Mouse (Mus musculus) liver, embryonic 14.5 days (tissue): ENCODE measurements around the gene Txndc15. TPM values are rescaled to one million over a fixed set of nuclear protein-coding genes. Genes with fewer than 3 reads are reported as not detected.
A peak's percentile ranks its signal among the peaks of the same experiment; 100 is the strongest.

Experiments
- ATAC-seq: fragments of 200-750 bp; cut with Nextera tagmentation; 2 replicates; pipeline ENCODE4 v1.8.0; 2017; ENCODE audit warnings: moderate number of reproducible peaks, mild to moderate bottlenecking, moderate library complexity; ENCODE audit not compliant: insufficient read depth
- DNase-seq, 3 experiments: peaks; one replicate each; pipeline ENCODE4 v3.0.0-alpha.2; 2012 to 2013; ENCODE audit warnings: low read depth in 3 of 3, low spot score in 3 of 3
- H3K27ac ChIP-seq: fragments of 300-500 bp; sonication (generic); 2 replicates; pipeline ENCODE4 v1.5.1; 2014; ENCODE audit warnings: moderate library complexity, mild to moderate bottlenecking, control low read depth, inconsistent platforms
- H3K27me3 ChIP-seq: fragments of 300-500 bp; sonication (generic); 2 replicates; pipeline ENCODE4 v1.6.1; 2014; ENCODE audit warnings: mild to moderate bottlenecking, low read length, moderate library complexity; ENCODE audit not compliant: control insufficient read depth, insufficient read depth
- H3K36me3 ChIP-seq: fragments of 300-500 bp; sonication (generic); replicated peaks from 2 replicates; pipeline ENCODE4 v1.6.1; 2014; ENCODE audit warnings: low read depth; ENCODE audit not compliant: control insufficient read depth, insufficient read depth
- H3K4me1 ChIP-seq, 2 experiments: fragments of 200-500 bp in 1 of 2; fragments of 300-500 bp in 1 of 2; sonication (generic) in 1 of 2; replicated peaks; 2 replicates each; pipeline ENCODE4 v1.6.1; 2012 to 2014; ENCODE audit warnings: antibody characterized with exemption in 1 of 2, inconsistent platforms in 1 of 2, low read length in 1 of 2; ENCODE audit not compliant: control insufficient read depth in 2 of 2, insufficient read depth in 2 of 2
- H3K4me2 ChIP-seq: fragments of 300-500 bp; sonication (generic); 2 replicates; pipeline ENCODE4 v1.6.1; 2014; ENCODE audit warnings: low read depth, mild to moderate bottlenecking, control low read depth, moderate library complexity
- H3K4me3 ChIP-seq, 2 experiments: fragments of 200-500 bp in 1 of 2; fragments of 300-500 bp in 1 of 2; sonication (generic) in 1 of 2; 2 replicates each; pipeline ENCODE4 v1.5.1; 2012 to 2014; ENCODE audit warnings: low read depth in 2 of 2, low read length in 2 of 2, mild to moderate bottlenecking in 2 of 2, control low read depth in 1 of 2, inconsistent platforms in 1 of 2, moderate library complexity in 1 of 2; ENCODE audit not compliant: insufficient read depth in 1 of 2
- H3K9ac ChIP-seq: fragments of 300-500 bp; sonication (generic); replicated peaks from 2 replicates; pipeline ENCODE4 v1.6.1; 2014; ENCODE audit warnings: mild to moderate bottlenecking, control low read depth, moderate library complexity
- H3K9me3 ChIP-seq: fragments of 300-500 bp; sonication (generic); 2 replicates; pipeline ENCODE4 v1.6.1; 2016; ENCODE audit warnings: low read length, mixed read lengths; ENCODE audit not compliant: control insufficient read depth
- CTCF ChIP-seq: IDR thresholded peaks from 2 replicates; pipeline ENCODE4 v1.5.1; 2016; ENCODE audit warnings: antibody characterized with exemption, low read depth, control low read depth
- EP300 ChIP-seq: IDR thresholded peaks from 2 replicates; pipeline ENCODE4 v1.6.1; 2016; ENCODE audit warnings: antibody characterized with exemption, low read depth
- WGBS: fragments of 180-500 bp; shearing (Covaris S2); extraction: QIAGEN DNeasy Blood & Tissue Kit; methylation state at CpG from one replicate; pipeline ENCODE4 v1.1.7; 2014; ENCODE audit not compliant: insufficient replicate concordance; 5-methylcytosine and 5-hydroxymethylcytosine counted together
- polyA plus RNA-seq, 2 experiments: library from polyadenylated mRNA; depleted of rRNA in 1 of 2; stranded (reverse) in 1 of 2; unstranded in 1 of 2; fragments of >200 nt; fragmentation: Nextera tagmentation in 1 of 2; extraction: Ambion mirVana in 1 of 2; gene quantifications; 2 replicates each; pipeline versions ENCODE4 v1.2.1 to v1.2.3; 2012 to 2014

Txndc15 gene
- 8.8 and 10.4 TPM in 2 replicates for polyA plus RNA-seq (2012; rRNA removed)
- 26.7 and 28.5 TPM in 2 replicates for polyA plus RNA-seq (2014; fragmentation: Nextera tagmentation; extraction: Ambion mirVana)

DNA sequence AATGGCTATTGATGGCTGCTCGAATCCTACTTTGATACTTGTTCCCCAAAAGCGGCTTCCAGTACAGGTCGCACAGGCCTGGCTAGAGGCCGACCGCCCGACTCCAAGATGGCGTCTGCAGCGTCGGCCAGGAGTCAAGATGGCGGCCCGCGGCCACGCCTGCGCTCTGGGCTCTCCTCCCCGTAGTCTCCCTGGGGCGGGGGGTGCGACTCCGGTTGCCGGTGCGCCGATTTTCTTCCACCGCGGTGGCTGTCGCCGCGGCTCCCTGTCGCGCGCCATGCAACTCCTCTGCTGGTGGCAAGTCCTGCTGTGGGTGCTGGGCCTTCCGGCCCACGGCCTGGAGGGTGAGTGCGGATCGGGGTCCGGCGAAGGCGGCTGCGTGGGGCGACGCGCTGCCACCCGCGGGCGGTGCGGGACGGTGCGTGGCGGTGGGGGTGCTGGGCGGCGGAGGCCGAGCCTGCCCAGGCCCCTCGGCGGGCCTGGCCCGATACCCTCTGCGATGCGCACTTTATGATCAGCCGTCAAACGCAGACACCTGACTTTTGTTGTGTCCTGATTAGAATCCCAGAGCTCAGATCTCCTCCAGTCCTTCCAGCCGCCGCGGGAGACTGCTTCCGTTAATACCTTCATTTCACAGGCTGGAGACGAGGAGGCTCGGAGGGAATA lies at the start of gene Txndc15:
Gene Txndc15 (plus strand): TSS at position 150 of the 666 bp plus-strand sequence.
- Histone ChIP-seq H3K27ac (peak within 1 kb of the TSS; percentile 48; the same call in 1 of the 2 replicates), H3K9me3 (no peaks in the 10 kb centered on the region), H3K27me3 (no peaks in the 10 kb centered on the region), H3K4me1 (peaks cover 6 to 9% of the 10 kb centered on the region in 2 experiments; a peak in 1 of 4 replicates), H3K4me3 (peak within 1 kb of the TSS; percentile 84 to 95), H3K4me2 (peak within 1 kb of the TSS; percentile 67), H3K36me3 (no peaks in the 10 kb centered on the region), H3K9ac (peak within 1 kb of the TSS; percentile 95)
- peak; percentile 55 to 69 (median 64) for DNase-seq
- TF ChIP-seq EP300 (no peak), CTCF (no peak)
- WGBS: under 1% methylated on average over 62 of the region's 63 CpGs
- ATAC-seq: peak; percentile 94

DNA sequence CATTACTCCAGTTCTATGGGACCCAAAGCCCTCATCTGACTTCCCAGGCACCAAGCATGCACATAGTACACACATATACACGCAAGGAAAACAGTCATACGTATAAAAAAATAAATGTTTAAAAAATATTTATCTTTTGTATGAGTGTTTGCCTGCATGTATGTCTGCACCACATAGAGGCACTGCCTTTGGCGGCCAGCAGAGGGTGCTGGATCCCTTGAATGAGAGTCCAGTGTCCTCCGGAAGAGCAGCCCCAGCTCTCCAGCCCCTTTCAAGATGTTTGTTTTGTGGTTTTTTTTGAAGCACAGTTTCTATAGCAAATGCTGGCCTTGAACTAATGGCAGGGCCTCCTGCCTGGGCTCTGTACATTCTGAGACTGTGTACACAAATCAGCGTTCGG lies 45.9 kb upstream of the Txndc15 start:
- no peak overlapping the region for H3K27ac ChIP-seq
- DNase-seq (peak in 1 of 3 experiments; percentile 23), ATAC-seq (no peak)
- peak; percentile 79 for TF ChIP-seq CTCF
- TF ChIP-seq EP300: no peak
- no peaks in the 10 kb centered on the region for H3K4me1 ChIP-seq
- no peaks in the 10 kb centered on the region for H3K9me3 ChIP-seq
- 75% methylated on average over 6 of the region's 6 CpGs for WGBS
- peaks cover 62% of the 10 kb centered on the region for H3K36me3 ChIP-seq
- H3K4me2 ChIP-seq: no peak overlapping the region
- no peak overlapping the region for H3K4me3 ChIP-seq
- no peak overlapping the region for H3K9ac ChIP-seq
- no peaks in the 10 kb centered on the region for H3K27me3 ChIP-seq

DNA sequence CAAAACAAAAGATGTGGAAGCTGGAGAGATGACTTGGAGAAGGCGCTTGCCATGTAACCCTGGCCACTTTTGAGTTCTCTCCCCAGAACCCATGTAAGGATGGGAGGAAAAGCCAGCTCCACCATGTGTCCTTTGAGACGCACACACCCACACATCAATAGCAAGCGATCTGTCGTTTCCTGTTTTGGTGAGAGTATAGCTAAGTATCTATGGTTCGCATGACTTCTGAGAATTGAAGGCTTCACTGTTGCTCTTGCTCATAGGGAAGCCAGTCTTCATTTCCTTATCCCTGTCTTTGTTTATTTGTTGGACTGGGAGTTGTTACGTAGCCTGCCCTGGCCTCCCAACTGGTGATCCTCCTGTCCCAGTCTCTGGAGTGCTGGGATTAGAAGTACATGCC lies 41.7 kb upstream of the Txndc15 start:
- no peak overlapping the region for H3K27ac ChIP-seq
- H3K36me3 ChIP-seq: peaks cover 70% of the 10 kb centered on the region
- no peak overlapping the region for H3K4me2 ChIP-seq
- no peak overlapping the region for H3K4me3 ChIP-seq
- DNase-seq (no peak), ATAC-seq (no peak)
- no peaks in the 10 kb centered on the region for H3K9me3 ChIP-seq
- H3K9ac ChIP-seq: no peak overlapping the region
- H3K4me1 ChIP-seq: no peaks in the 10 kb centered on the region
- TF ChIP-seq CTCF (no peak), EP300 (no peak)
- H3K27me3 ChIP-seq: no peaks in the 10 kb centered on the region
- 87% methylated on average over 6 of the region's 6 CpGs for WGBS

DNA sequence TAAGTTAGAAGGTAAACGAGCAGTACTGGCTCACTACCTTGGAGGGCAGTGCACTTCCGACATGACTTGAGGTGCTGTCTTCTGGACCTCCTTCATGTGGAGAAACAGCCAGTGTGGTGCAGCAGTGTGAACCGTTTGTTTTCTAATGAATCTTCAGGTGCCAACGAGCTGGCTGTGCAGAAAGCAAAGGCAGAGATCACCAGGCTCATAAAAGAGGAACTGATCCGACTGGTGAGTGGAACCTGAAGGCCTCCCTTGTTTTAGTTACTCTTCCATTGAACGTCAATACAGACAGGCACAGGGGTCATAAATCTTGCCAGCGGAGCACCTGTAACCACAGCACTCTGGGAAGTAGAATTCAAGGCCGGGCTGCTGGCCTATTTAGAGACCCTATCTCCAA lies 37.1 kb upstream of the Txndc15 start:
- H3K9me3 ChIP-seq: no peaks in the 10 kb centered on the region
- no peak overlapping the region for H3K9ac ChIP-seq
- no peak for TF ChIP-seq CTCF
- no peak for TF ChIP-seq EP300
- DNase-seq: no peak
- H3K4me3 ChIP-seq: no peak overlapping the region
- WGBS: 62% methylated on average over 8 of the region's 8 CpGs
- peaks cover 51% of the 10 kb centered on the region for H3K36me3 ChIP-seq
- no peak for ATAC-seq
- no peaks in the 10 kb centered on the region for H3K27me3 ChIP-seq
- H3K4me2 ChIP-seq: no peak overlapping the region
- no peak overlapping the region for H3K27ac ChIP-seq
- H3K4me1 ChIP-seq: no peaks in the 10 kb centered on the region

DNA sequence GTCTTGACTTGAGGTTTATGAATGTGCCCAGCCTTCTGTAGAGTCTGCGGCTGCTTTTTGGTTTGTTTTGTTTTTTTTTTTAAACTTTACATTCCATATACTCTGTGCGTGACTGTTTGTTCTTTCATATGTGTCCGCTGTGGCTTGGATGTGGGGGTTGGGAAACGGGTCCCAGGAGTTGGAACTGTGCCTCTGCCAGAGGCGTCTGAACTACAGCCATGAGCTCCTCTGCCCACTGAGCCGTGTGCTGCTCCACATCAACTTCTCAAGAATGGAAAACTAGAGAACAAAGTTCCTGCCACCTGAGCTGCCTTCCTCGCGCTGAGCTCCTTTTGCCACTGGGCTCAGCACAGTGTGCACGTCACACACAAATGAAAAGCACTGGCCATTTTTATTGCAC lies 32.2 kb upstream of the Txndc15 start:
- Histone ChIP-seq H3K4me3 (no peak overlapping the region), H3K27ac (no peak overlapping the region)
- TF ChIP-seq CTCF (no peak), EP300 (no peak)

More for the DNA sequence above, 32.2 kb upstream of the Txndc15 start:
- H3K9me3 ChIP-seq: no peaks in the 10 kb centered on the region
- ATAC-seq (no peak), DNase-seq (no peak)
- WGBS: 88% methylated on average over 9 of the region's 9 CpGs
- no peak overlapping the region for H3K4me2 ChIP-seq
- no peaks in the 10 kb centered on the region for H3K27me3 ChIP-seq
- no peak overlapping the region for H3K9ac ChIP-seq
- 0 out of 4 replicates have a peak, but pooled peaks cover 0 to 2% of the 10 kb centered on the region in 2 experiments for H3K4me1 ChIP-seq
- peaks cover 21% of the 10 kb centered on the region for H3K36me3 ChIP-seq
